Mouse (Mus musculus) layer of hippocampus, adult 9-10 months (tissue): Measurements from ENCODE around the gene Stra6l.

Experiments used
- DNase-seq: peaks from one replicate; pipeline ENCODE4 v3.0.0; 2022; ENCODE audit warnings: low spot score

The Stra6l gene

GRCm38 (mm10) chr4:45848109-45848824, at the start of gene Stra6l:
Gene Stra6l, plus strand, starts transcription at chr4:45848664.
- DNase-seq, result no peak

DNA sequence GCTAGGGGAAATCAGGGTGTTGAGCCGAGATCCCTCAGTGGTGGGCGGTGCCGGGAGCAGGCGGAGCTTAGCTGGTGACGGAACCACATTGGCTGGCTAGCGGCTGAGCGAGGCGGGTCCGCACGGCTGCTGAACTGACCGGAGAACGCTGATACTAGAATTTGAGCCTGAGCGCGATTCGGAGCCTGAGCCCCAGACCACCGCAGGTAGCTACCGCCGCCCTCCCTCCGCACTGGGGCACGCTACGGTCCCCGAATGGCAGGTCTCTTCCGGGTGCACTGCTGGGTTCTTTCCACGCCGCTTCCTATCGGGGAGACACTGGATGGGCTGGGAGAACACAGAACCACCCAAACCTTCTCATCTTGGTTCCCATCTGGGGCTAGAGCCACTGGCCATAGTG, 49.5 kb upstream of the Stra6l start, which contains the start of gene Aldh1b1:
Gene Aldh1b1, plus strand, starts transcription at position 59 of the 400 bp plus-strand sequence.
- no peak for DNase-seq

DNA sequence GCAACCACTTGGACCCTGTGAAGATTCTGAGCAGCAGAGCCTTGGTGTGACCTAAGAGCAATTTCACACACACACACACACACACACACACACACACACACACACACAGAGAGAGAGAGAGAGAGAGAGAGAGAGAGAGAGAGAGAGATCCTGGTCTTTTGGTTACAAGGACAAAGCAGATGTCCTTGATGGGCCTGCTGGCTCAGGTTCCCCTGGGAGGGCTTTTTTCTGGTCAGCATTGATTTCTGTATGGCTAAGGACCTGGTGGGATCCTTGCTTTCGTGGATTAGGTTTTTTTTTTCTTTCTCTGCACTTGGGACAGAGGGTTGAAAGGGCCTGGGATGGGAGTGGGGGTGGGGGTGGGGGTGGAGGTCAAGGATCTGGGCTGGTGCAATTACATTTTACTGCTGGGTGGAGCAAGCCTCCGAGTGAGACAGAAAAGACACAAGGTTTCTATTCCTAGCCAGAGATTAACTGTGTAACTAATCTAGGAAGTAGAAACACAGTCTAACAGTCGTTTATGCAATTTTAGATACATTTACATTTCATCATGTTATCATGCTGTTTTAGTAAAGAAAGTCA, 48.4 kb upstream of the Stra6l start:
- DNase-seq, result no peak

DNA sequence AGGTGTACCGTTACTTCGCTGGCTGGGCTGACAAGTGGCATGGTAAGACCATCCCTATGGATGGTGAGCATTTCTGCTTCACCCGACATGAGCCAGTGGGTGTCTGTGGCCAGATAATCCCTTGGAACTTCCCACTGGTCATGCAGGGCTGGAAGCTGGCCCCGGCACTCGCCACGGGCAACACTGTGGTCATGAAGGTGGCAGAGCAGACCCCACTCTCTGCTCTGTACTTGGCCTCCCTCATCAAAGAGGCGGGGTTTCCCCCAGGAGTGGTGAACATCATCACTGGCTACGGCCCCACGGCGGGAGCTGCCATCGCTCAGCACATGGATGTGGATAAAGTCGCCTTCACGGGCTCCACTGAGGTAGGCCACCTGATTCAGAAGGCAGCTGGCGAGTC, 45.6 kb upstream of the Stra6l start:
- DNase-seq, result no peak

DNA sequence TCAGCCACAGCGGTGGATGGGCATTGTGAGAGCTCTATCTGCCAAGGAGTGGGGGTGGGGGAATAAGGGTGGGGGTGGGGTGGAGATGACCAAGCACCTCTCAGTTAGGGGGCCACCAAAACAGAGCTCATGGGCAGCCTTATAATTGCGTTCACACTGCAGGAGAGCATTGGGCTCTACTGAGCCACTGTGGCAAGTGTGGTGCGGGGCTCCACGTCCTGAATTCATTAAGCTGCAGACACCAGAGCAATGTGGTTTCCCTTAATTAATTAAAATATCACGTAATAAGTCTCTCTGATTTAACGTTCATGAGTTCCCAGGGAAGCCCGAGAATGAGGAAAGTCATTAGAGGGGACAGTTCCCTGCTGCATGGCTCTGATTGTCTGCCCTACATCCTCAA, 40.4 kb upstream of the Stra6l start:
- no peak for DNase-seq

GRCm38 (mm10) chr4:45811250-45811649, 37.2 kb upstream of the Stra6l start:
- DNase-seq, result no peak

- no peak for DNase-seq
Measured at GRCm38 (mm10) chr4:45815542-45815941, 32.9 kb upstream of the Stra6l start.

GRCm38 (mm10) chr4:45818814-45819207, 29.7 kb upstream of the Stra6l start:
- no peak for DNase-seq

DNA sequence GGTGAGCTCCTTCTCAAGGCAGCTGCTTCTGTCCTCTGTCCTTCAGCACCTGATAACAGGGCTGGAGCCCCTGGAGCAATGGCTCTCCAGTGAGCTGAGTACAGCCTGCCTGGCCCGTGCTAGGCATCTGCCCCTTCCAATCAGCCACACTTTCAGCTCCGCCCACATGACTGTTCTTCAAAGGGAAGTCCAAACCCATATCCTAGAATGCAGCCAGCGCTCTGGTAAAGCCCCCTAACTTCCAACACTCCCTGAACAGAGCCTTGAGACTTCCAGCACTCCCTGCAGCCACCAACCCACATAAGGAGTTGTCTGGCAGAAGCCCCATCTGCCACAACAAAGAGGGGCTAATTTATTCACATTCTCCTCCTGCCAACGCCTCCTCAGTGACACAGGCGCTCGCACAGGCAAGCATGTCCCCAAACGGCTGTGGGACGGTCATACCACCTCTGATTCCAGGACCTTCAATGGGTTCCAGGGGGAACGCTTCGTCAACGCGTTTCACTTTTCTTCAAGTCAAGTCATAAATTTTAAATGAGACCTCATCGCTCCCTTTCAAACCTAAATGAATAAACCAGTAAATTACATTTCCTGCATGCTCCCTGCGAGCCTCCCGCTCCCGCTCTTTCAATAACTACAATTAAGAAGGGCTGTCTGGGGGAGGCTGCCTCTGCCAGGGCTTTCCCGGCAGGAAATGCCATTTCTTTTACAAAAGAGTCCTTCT, 29.1 kb upstream of the Stra6l start:
- no peak for DNase-seq

DNA sequence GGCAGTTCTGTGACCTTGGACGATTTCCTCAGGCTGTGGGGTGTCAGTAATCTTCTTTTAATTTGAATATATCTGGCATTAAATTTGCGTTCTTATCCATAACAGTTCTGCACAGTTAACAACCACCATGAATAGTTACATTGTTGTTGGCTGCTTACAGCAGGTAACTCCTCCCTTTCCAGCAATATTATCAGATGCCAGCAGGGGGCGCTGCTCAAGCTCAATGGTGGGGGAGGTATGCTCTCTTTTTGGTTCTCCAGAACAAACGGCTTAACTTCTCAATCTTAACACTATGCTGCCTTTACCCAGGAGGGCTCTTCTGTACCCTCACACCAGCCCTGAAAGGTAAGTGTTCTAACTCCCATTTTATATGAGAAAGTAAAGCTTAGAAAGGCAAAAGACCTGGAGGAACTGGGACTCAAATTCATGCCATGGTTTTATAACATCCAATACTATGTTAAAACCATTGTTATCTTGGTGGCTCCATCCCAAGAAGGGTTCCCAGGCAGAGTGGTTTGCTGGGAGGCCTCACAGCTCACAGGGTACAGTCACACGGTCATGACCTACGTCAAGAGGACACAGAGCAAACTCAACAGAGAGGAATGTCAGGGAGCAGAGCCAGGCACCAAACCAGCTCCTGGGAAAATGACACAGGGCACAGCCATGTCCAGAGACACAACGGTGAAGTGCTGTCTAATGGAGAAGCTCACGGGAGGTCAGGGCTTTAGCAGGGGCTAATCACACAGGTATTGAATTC, 28.2 kb upstream of the Stra6l start:
- DNase-seq, result no peak

DNA sequence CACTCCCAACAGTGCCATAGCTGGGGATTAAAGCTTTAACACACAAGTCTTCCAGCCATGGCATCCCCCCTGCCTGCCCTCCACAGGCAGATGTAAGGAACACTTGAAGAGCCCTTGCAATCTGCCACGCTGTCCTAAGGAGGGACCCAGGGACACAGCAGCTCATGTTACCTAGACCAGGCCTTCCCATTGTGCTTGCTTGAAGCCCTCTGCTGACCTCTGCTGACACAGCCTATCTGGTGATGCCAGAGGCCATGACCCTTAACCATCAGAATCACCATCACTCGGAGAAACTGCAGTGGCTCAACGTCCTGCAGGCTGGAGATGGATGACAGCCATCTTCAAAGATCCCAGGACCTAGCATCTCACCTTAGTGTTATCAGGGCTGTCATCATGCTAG, 26.5 kb upstream of the Stra6l start:
- DNase-seq, result no peak

- no peak for DNase-seq
Measured at GRCm38 (mm10) chr4:45822781-45823575, 25.5 kb upstream of the Stra6l start.

DNA sequence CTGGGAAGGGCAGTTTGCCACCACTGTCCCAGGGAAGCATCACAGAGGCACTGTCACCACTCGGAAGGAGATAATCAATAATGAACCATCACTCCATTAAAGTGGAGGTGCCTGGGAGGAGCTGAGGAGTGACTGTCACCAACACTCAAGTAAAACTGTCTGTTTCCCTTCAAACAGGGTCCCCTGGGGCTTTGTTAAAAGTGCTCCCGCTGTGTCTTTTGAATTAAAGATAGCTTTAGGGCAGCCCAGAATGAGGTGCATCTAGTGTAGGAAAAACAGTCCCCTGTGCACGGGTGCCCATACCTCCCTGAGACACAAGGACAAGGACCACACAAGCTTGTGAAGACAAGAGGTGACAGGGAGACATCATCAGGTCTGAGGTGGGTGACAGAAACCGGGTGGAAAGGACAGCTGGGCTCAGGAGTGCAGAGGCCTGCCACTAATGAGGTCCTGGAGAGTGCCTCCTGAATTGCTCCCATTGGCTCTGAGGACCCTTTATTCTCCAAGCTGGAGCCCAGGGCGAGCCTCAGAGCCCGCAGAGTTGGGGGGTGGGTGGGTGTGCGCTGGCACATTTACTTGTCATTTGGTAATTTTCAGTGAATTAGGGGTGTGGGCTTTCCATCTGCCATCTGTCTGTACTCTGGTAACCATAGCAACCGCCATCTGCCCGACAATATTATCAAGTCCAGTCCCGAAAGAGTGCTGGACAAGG, 24.3 kb upstream of the Stra6l start:
- no peak for DNase-seq

- DNase-seq, result no peak
Measured at GRCm38 (mm10) chr4:45824761-45825556, 23.5 kb upstream of the Stra6l start.

- DNase-seq, result no peak
Measured at GRCm38 (mm10) chr4:45826275-45827040, 22.0 kb upstream of the Stra6l start, which contains the start of gene Igfbpl1. Gene Igfbpl1, minus strand, starts transcription at chr4:45826923.

DNA sequence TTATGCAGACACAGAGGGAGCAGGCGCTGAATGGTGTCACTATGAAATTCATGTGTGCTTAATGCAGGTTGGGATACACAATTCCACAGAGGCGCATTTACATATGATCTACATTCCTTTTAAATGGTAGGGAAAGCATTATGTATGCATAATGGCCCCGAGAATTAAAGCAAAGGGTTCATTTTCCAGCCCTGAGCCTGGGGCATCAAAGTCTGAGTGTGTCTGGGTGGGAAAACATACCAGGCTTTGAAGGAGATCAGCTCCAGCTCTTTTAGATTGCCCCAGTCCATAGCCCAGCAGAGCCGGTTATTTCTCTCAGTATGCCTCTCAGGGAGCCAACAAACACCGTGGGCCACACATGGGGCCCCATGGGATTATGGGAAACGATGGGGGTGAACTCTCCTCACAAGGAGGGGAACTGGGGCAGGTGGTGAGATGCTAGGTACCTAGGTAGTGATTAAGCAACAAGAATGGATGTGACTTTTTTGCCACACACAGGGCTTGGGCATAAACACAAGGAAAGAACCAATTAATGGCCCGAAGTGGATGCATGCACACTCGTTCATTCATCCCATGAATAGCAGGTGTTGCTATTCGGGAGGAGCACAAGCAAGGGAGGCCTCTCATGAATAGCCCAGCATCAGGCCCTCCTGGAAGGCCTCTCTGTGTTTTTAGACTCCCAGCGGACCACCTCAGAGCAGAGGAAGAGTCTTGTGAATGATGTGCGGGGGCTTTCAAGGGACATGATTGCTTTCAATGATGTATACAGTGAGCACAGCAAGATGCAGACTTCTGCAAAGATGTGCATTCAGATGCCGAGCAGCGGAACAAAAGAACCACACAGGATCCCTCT, 18.3 kb upstream of the Stra6l start:
- DNase-seq, result no peak

DNA sequence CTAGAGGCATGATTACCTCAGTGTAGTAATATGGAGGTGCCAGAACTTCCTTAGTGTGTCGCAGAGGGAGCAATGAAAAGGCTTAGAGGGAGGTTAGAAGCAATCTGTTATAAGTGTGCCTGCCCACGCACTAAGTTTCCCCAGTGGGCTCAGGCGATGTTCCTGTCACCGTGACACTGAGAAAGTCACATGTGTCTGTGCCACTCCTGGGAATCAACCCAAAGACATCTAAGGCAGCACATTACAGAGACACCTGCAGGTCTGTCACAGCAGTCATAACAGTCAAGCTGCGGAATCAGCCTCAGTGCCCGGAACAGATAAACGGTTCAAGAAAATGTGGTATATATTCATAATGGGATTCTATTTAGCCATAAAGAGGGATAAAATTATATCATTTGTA, 16.5 kb upstream of the Stra6l start:
- DNase-seq, result no peak

- DNase-seq, result no peak
Measured at GRCm38 (mm10) chr4:45833461-45833860, 15.0 kb upstream of the Stra6l start.
